Mouse (Mus musculus): ENCODE measurements around the gene Hoxd4. TPM values are rescaled to one million over a fixed set of nuclear protein-coding genes. Genes with fewer than 3 reads are reported as not detected.

The Hoxd4 gene
- total RNA-seq, 2 experiments from 2014 or later: 7.0 to 18.8 TPM

- DNase-seq: no peak
Observed at GRCm38 (mm10) chr2:74730331-74730730, 18.6 kb downstream of the Hoxd4 start.

- no peak for DNase-seq
Observed at GRCm38 (mm10) chr2:74731055-74731454, 19.3 kb downstream of the Hoxd4 start.

GRCm38 (mm10) chr2:74731799-74732512, 20.2 kb downstream of the Hoxd4 start:
- DNase-seq: no peak

- DNase-seq: no peak
Observed at GRCm38 (mm10) chr2:74732513-74733316, 21.0 kb downstream of the Hoxd4 start.

GRCm38 (mm10) chr2:74733317-74733661, 21.6 kb downstream of the Hoxd4 start:
- DNase-seq: no peak

GRCm38 (mm10) chr2:74733765-74734164, 22.0 kb downstream of the Hoxd4 start:
- DNase-seq: no peak

GRCm38 (mm10) chr2:74734451-74734850, 22.7 kb downstream of the Hoxd4 start:
- DNase-seq: no peak

- DNase-seq: no peak
Observed at GRCm38 (mm10) chr2:74734996-74735811, 23.5 kb downstream of the Hoxd4 start.

- no peak for DNase-seq
Observed at GRCm38 (mm10) chr2:74735851-74736687, 24.3 kb downstream of the Hoxd4 start.

- DNase-seq: no peak
Observed at GRCm38 (mm10) chr2:74736688-74737577, 25.2 kb downstream of the Hoxd4 start.

- DNase-seq: no peak
Observed at GRCm38 (mm10) chr2:74737578-74738070, 25.9 kb downstream of the Hoxd4 start.

GRCm38 (mm10) chr2:74738623-74739475, 27.1 kb downstream of the Hoxd4 start:
- DNase-seq: no peak

GRCm38 (mm10) chr2:74739476-74739800, 27.7 kb downstream of the Hoxd4 start:
- DNase-seq: no peak

GRCm38 (mm10) chr2:74739869-74740268, 28.1 kb downstream of the Hoxd4 start:
- no peak for DNase-seq

GRCm38 (mm10) chr2:74740311-74741091, 28.8 kb downstream of the Hoxd4 start:
- DNase-seq: peak; percentile 35

GRCm38 (mm10) chr2:74741252-74741978, 29.7 kb downstream of the Hoxd4 start:
- DNase-seq: no peak

- no peak for DNase-seq
Observed at GRCm38 (mm10) chr2:74741979-74742277, 30.2 kb downstream of the Hoxd4 start.

GRCm38 (mm10) chr2:74745540-74746297, 34.0 kb downstream of the Hoxd4 start:
- no peak for DNase-seq

All from adrenal gland, postnatal 10 days (tissue).